10 mouse cellular contexts compared by ENCODE assay signal in genomic region chr5:107079146-107079638, GRCm38 (mm10).
DNase-seq lines count a peak whose midpoint lies in the region; ATAC-seq lines count a peak whose summit lies in the region.
"Had no signal": no experiment of that assay in that cellular context is flagged by ENCODE, and none has a peak within 500 bp of the region (broad histone marks: within the 10 kb centered on the region; RNA-seq: fewer than 3 reads in every experiment).

No protein-coding gene starts in this region.

- peaks cover 19 to 30% of the 10 kb centered on the region in 2 experiments for H3K4me1 ChIP-seq in heart, embryonic 14.5 days (ENCODE audit: control insufficient read depth in 2 of 2, insufficient read depth in 2 of 2, low read length in 2 of 2)

- H3K27ac ChIP-seq in heart, embryonic 14.5 days (replicated peaks in 1 of 2; ENCODE audit: control insufficient read depth in 1 of 2, insufficient read depth in 1 of 2, low read depth in 2 of 2, low read length in 2 of 2) = peak overlapping the region; percentile 15 to 60

- no peaks in the 10 kb centered on the region for H3K36me3 ChIP-seq in heart, embryonic 14.5 days (ENCODE audit: control insufficient read depth, insufficient read depth, low read length)
- H3K36me3 ChIP-seq: G1E had no signal

- H3K9me3 ChIP-seq in heart, embryonic 14.5 days (ENCODE audit: control insufficient read depth, low read length) = no peaks in the 10 kb centered on the region
- H3K9me3 ChIP-seq: G1E; megakaryocyte, embryonic 14.5 days had no signal

- 0 out of 2 replicates have a peak, but pooled peaks have one; percentile 44 for ATAC-seq in heart, embryonic 14.5 days (ENCODE audit: insufficient number of reproducible peaks, insufficient read depth, low FRiP score, low read depth)

- H3K4me2 ChIP-seq in heart, embryonic 14.5 days (ENCODE audit: low read length) = no peak overlapping the region

- no peaks in the 10 kb centered on the region for H3K27me3 ChIP-seq in heart, embryonic 14.5 days (ENCODE audit: control insufficient read depth, insufficient read depth, low read length)

- 47% methylated on average over 11 of the region's 11 CpGs for WGBS in heart, embryonic 14.5 days

- DNase-seq in heart, adult 8-10 months (ENCODE audit: low spot score) = peak; percentile 31
- no peak for DNase-seq in heart, adult 9 months (ENCODE audit: low spot score in 2 of 2)
- peak; percentile 8 for DNase-seq in R1 (ENCODE audit: low read depth, low spot score)
- peak; percentile 46 to 55 for DNase-seq in kidney, postnatal 25 days
- peak; percentile 55 for DNase-seq in lung, postnatal 36 days
- no peak for DNase-seq in thymus, adult 18-20 months
- no peak for DNase-seq in thymus, postnatal 0 days (ENCODE audit: low spot score)

- no peak overlapping the region for H3K9ac ChIP-seq in heart, embryonic 14.5 days (ENCODE audit: low read length)

- no peak overlapping the region for H3K4me3 ChIP-seq in heart, embryonic 14.5 days (ENCODE audit: control insufficient read depth in 1 of 2, insufficient read depth in 1 of 2, low read depth in 1 of 2, low read length in 2 of 2)
- H3K4me3 ChIP-seq: megakaryocyte, embryonic 14.5 days had no signal

Comparison
In these comparisons a context has a peak if more than half of its experiments do, and no peak if none do; other contexts are left out.
1. DNase-seq: peak in heart, adult 8-10 months (single experiment), R1 (single experiment), kidney, postnatal 25 days (2 of 2) and lung, postnatal 36 days (single experiment); none in heart, adult 9 months (0 of 2), thymus, adult 18-20 months (0 of 2) and thymus, postnatal 0 days (single experiment).